Comparison of ENCODE assay signal across 9 mouse cellular contexts in the genomic region with DNA sequence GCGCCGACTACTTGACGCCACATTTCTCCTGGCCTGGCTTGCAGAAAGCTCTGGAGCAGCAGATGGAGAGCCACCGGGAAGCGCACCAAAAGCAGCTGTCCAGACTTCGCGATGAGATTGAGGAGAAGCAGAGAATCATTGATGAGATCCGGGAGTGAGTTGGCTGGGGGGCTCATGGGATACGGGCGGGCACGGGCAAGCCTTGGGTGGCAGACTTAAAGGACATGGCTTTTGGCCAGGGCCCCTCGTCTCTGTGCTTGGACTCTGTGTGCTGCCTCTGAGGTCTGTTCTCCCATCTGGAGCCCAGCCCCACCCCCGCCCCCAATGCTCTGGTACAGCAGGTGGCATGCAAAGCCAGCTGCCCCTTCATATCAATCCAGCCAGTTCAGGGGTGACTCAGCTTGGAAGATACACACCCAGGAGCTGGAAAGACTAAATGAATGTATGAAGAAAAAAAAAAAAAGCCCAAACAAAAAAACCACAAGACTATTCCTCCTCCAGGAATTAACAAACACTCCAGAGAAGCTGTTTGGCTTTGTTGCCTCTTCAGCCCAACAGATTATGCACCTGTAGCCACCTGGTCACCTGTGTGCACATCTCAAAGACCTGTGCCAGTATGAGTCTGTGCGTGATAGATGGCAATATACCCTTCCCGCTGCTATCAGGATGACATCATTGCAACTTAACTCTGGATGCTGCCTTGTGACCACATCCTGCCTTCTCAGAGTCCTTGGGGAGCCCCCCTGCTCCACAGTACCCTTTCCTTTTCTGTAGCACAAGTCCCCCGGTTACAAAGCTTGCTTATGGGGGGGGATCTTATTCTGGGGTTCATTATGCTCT. TPM values are rescaled to one million over a fixed set of nuclear protein-coding genes. Genes with fewer than 3 reads are reported as not detected.
DNase-seq lines count a peak whose midpoint lies in the region; ATAC-seq and TF ChIP-seq lines count a peak whose summit lies in the region.
"Had no signal": no experiment of that assay in that cellular context is flagged by ENCODE, and none has a peak within 500 bp of the region (broad histone marks: within the 10 kb centered on the region; RNA-seq: fewer than 3 reads in every experiment).

No protein-coding gene starts in this region.

- no peak overlapping the region for H3K4me2 ChIP-seq in kidney, embryonic 15.5 days

- 75% methylated on average over 16 of the region's 16 CpGs for WGBS in kidney, embryonic 15.5 days

- intact Hi-C loops in left cerebral cortex, adult 2 months (cut with DNase I), result no loop called here

- no peak for TF ChIP-seq CTCF in left cerebral cortex, adult 2 months (IDR thresholded peaks at IDR 0.05)

- no peaks in the 10 kb centered on the region for H3K27me3 ChIP-seq in kidney, embryonic 15.5 days

- peaks cover 51% of the 10 kb centered on the region for H3K4me1 ChIP-seq in kidney, embryonic 15.5 days

- no peak overlapping the region for H3K9ac ChIP-seq in kidney, embryonic 15.5 days

- DNase-seq in kidney, adult 8-10 months, result no peak
- DNase-seq in cerebellum, postnatal 10 days, result peak; percentile 87 to 92
- DNase-seq in left cerebral cortex, adult 2 months (ENCODE audit: extremely low spot score in 1 of 2, low spot score in 2 of 2), result peak in 1 of 2 experiments; percentile 54
- DNase-seq in right cerebral cortex, postnatal 25 days, result peak; percentile 73
- DNase-seq in embryo, embryonic 10.5 days (ENCODE audit: low spot score), result no peak
- no peak for DNase-seq in spleen, postnatal 4 days (ENCODE audit: low spot score in 2 of 2)
- no peak for DNase-seq in ovary, postnatal 14 days (ENCODE audit: low spot score)
- DNase-seq: lung, postnatal 14 days had no signal

- H3K4me3 ChIP-seq in kidney, embryonic 15.5 days (replicated peaks), result no peak overlapping the region
- H3K4me3 ChIP-seq in left cerebral cortex, adult 2 months, result no peak overlapping the region

- no peaks in the 10 kb centered on the region for H3K9me3 ChIP-seq in kidney, embryonic 15.5 days (replicated peaks)

- ATAC-seq in kidney, embryonic 15.5 days (replicated peaks; ENCODE audit: low FRiP score), result no peak

- H3K36me3 ChIP-seq in kidney, embryonic 15.5 days, result no peaks in the 10 kb centered on the region

- peak overlapping the region; percentile 73 for H3K27ac ChIP-seq in kidney, embryonic 15.5 days
- H3K27ac ChIP-seq in left cerebral cortex, adult 2 months, result peak overlapping the region; percentile 74

RNA-seq across cellular contexts. Expression of a gene that starts 45.4 kb away (rescaled TPM):
- polyA plus RNA-seq in kidney, embryonic 15.5 days (2015; fragmentation: Nextera tagmentation; extraction: Ambion mirVana), result 10.0 and 11.6 TPM in 2 replicates
- total RNA-seq in left cerebral cortex, adult 2 months (2021), result 1 to 10 TPM; 6.3 to 7.4 TPM

Comparison
In these comparisons a context has a peak if more than half of its experiments do, and no peak if none do; other contexts are left out.
1. DNase-seq: peak in cerebellum, postnatal 10 days (2 of 2) and right cerebral cortex, postnatal 25 days (single experiment); none in kidney, adult 8-10 months (0 of 2), embryo, embryonic 10.5 days (single experiment), spleen, postnatal 4 days (0 of 2) and ovary, postnatal 14 days (single experiment).